Mouse (Mus musculus) brain, embryonic 14.5 days (tissue): ENCODE data around the gene Antxr1. TPM values are rescaled to one million over a fixed set of nuclear protein-coding genes. Genes with fewer than 3 reads are reported as not detected.
A peak's percentile ranks its signal among the peaks of the same experiment; 100 is the strongest.

ENCODE experiments used
- DNase-seq: peaks from one replicate; pipeline ENCODE4 v3.0.0-alpha.2; 2011; ENCODE audit warnings: low read depth
- CTCF ChIP-seq: fragments of 200-500 bp; IDR thresholded peaks from 2 replicates; pipeline ENCODE4 v1.5.1; 2012; ENCODE audit warnings: inconsistent platforms, mild to moderate bottlenecking, moderate library complexity, borderline replicate concordance; ENCODE audit not compliant: insufficient read depth, insufficient read length; ENCODE audit errors: extremely low read depth
- POLR2A ChIP-seq: fragments of 200-500 bp; IDR thresholded peaks from 2 replicates; pipeline ENCODE4 v1.6.1; 2012; ENCODE audit warnings: mild to moderate bottlenecking, inconsistent platforms, borderline replicate concordance; ENCODE audit not compliant: poor library complexity, insufficient read depth, insufficient read length, severe bottlenecking; ENCODE audit errors: extremely low read depth
- polyA plus RNA-seq: library from polyadenylated mRNA; depleted of rRNA; stranded (reverse); fragments of >200 nt; gene quantifications from 2 replicates; pipeline ENCODE4 v1.2.3, GENCODE M21; 2012

Gene Antxr1
- polyA plus RNA-seq, 1 experiment: 10.0 TPM

GRCm38 (mm10) chr6:87326932-87327331 is 8.7 kb downstream of the Antxr1 start:
- no peak for DNase-seq
- no peak for TF ChIP-seq CTCF
- no peak for TF ChIP-seq POLR2A

- peak; percentile 47; the same call in 1 of the 2 replicates for TF ChIP-seq CTCF
- no peak for TF ChIP-seq POLR2A
- peak; percentile 34 for DNase-seq
Observed at GRCm38 (mm10) chr6:87323381-87323780, 12.2 kb downstream of the Antxr1 start.

GRCm38 (mm10) chr6:87318651-87319050 is 17.0 kb downstream of the Antxr1 start:
- TF ChIP-seq CTCF (no peak), POLR2A (no peak)
- no peak for DNase-seq

GRCm38 (mm10) chr6:87316966-87317365 is 18.7 kb downstream of the Antxr1 start:
- TF ChIP-seq CTCF: no peak
- no peak for TF ChIP-seq POLR2A
- no peak for DNase-seq

GRCm38 (mm10) chr6:87312761-87313160 is 22.9 kb downstream of the Antxr1 start:
- DNase-seq: no peak
- TF ChIP-seq POLR2A: no peak
- TF ChIP-seq CTCF: no peak

GRCm38 (mm10) chr6:87304486-87304885 is 31.1 kb downstream of the Antxr1 start:
- DNase-seq: no peak
- TF ChIP-seq POLR2A: no peak
- TF ChIP-seq CTCF: no peak

GRCm38 (mm10) chr6:87302746-87303145 is 32.9 kb downstream of the Antxr1 start:
- DNase-seq: no peak
- TF ChIP-seq POLR2A: no peak
- TF ChIP-seq CTCF: no peak

GRCm38 (mm10) chr6:87301991-87302390 is 33.6 kb downstream of the Antxr1 start:
- DNase-seq: peak; percentile 41
- no peak for TF ChIP-seq POLR2A
- TF ChIP-seq CTCF: no peak

- TF ChIP-seq CTCF (no peak), POLR2A (no peak)
- DNase-seq: no peak
Observed at GRCm38 (mm10) chr6:87294904-87295303, 40.7 kb downstream of the Antxr1 start.

GRCm38 (mm10) chr6:87292911-87293851 is 42.4 kb downstream of the Antxr1 start:
- no peak for DNase-seq
- TF ChIP-seq POLR2A (no peak), CTCF (no peak)

- TF ChIP-seq POLR2A (no peak), CTCF (no peak)
- DNase-seq: no peak
Observed at GRCm38 (mm10) chr6:87287251-87287650, 48.4 kb downstream of the Antxr1 start.

GRCm38 (mm10) chr6:87285365-87285749 is 50.3 kb downstream of the Antxr1 start:
- no peak for TF ChIP-seq CTCF
- no peak for TF ChIP-seq POLR2A
- peak; percentile 53 for DNase-seq
